Mouse (Mus musculus): Measurements from ENCODE around the gene Rin2. TPM values are rescaled to one million over a fixed set of nuclear protein-coding genes. Genes with fewer than 3 reads are reported as not detected.

Rin2 gene
- polyA plus RNA-seq, 1 experiment, result 8.2 TPM

DNA sequence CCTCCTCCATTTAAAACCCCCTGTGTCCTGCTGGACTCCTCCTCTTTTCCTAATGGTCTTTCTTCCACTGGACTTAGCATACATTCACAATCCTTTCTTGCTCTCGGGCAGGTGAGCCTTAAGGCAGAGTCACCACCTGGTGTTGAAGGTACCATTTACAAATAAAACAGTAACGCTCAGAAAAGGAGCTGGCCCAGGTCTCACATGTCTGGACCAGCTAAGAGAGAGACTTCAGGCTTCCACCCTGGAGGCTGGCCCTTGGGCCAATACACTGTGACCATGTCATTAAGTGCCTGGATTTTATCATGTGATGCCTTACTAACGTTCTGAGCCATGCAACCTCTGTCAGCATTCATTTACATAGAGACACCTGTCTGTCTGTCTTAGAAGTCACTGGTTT, 165.3 kb downstream of the Rin2 start:
- H3K4me1 ChIP-seq (ENCODE audit: control insufficient read depth, insufficient read depth, low read length), result no peaks in the 10 kb centered on the region
- no peaks in the 10 kb centered on the region for H3K27me3 ChIP-seq (ENCODE audit: control insufficient read depth, insufficient read depth, low read length, poor library complexity, severe bottlenecking)
- H3K9ac ChIP-seq (ENCODE audit: low read depth, poor library complexity, severe bottlenecking), result no peak overlapping the region
- H3K27ac ChIP-seq (ENCODE audit: insufficient read depth, low read length), result no peak overlapping the region
- TF ChIP-seq CTCF (IDR thresholded peaks at IDR 0.05; ENCODE audit: low read depth, low read length), result no peak
- TF ChIP-seq EP300 (IDR thresholded peaks at IDR 0.05; ENCODE audit: insufficient read depth, low read depth, low read length), result no peak
- TF ChIP-seq POLR2A (IDR thresholded peaks at IDR 0.05; ENCODE audit: insufficient read depth, low read length), result no peak
- H3K36me3 ChIP-seq (ENCODE audit: control insufficient read depth, insufficient read depth, low read length, poor library complexity, severe bottlenecking), result no peaks in the 10 kb centered on the region
- no peaks in the 10 kb centered on the region for H3K9me3 ChIP-seq (replicated peaks; ENCODE audit: control insufficient read depth, insufficient read depth, low read length, poor library complexity, severe bottlenecking)
- H3K4me3 ChIP-seq (ENCODE audit: low read depth, low read length), result no peak overlapping the region

DNA sequence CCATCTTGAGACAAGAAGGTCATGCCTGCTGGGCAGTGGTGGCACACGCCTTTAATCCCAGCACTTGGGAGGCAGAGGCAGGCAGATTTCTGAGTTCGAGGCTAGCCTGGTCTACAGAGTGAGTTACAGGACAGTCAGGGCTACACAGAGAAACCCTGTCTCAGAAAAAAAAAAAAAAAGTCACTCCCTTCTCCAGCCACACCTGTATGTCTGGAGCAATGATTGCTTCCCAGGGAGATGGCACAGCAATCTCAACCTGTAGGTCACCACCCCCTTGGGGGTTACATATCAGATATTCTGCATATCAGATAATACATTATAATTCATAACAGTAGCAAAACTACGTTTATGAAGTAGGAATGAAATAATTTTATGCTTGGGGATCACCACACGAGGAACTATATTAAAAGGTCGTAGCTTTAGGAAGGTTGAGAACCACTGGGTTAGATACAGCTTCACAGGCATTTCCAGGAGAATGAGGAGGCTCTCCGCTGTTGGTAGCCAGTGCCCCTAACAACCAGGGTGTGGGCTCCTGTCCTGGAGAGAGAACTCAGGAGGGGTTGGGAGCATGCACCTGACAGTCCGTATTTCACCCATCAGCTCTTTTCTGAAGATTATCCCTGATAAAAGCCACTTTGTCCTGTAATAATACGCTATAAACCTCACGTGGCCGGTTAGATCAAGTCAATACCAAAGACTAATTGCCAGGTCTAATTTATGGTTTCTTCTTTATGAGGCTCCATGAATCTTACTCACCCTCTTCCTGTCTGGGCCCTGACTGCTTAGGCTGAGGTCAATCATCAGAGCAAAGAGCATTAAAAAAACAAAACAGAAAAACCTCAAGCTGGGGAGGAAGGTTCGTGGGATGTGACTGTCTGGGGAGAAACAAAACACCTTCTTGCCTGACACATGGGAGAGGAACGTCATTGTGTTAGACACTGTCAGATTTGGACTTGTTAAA, 166.2 kb downstream of the Rin2 start:
- TF ChIP-seq POLR2A (IDR thresholded peaks at IDR 0.05; ENCODE audit: insufficient read depth, low read length) (no peak), EP300 (IDR thresholded peaks at IDR 0.05; ENCODE audit: insufficient read depth, low read depth, low read length) (no peak), CTCF (IDR thresholded peaks at IDR 0.05; ENCODE audit: low read depth, low read length) (no peak)

GRCm38 (mm10) chr2:145843322-145843721, 168.3 kb downstream of the Rin2 start:
- H3K36me3 ChIP-seq (ENCODE audit: control insufficient read depth, insufficient read depth, low read length, poor library complexity, severe bottlenecking), result no peaks in the 10 kb centered on the region
- TF ChIP-seq POLR2A (IDR thresholded peaks at IDR 0.05; ENCODE audit: insufficient read depth, low read length) (no peak), EP300 (IDR thresholded peaks at IDR 0.05; ENCODE audit: insufficient read depth, low read depth, low read length) (no peak), CTCF (IDR thresholded peaks at IDR 0.05; ENCODE audit: low read depth, low read length) (no peak)
- no peaks in the 10 kb centered on the region for H3K9me3 ChIP-seq (replicated peaks; ENCODE audit: control insufficient read depth, insufficient read depth, low read length, poor library complexity, severe bottlenecking)
- H3K27me3 ChIP-seq (ENCODE audit: control insufficient read depth, insufficient read depth, low read length, poor library complexity, severe bottlenecking), result no peaks in the 10 kb centered on the region
- H3K27ac ChIP-seq (ENCODE audit: insufficient read depth, low read length), result no peak overlapping the region
- no peak overlapping the region for H3K4me3 ChIP-seq (ENCODE audit: low read depth, low read length)
- no peak overlapping the region for H3K9ac ChIP-seq (ENCODE audit: low read depth, poor library complexity, severe bottlenecking)
- no peaks in the 10 kb centered on the region for H3K4me1 ChIP-seq (ENCODE audit: control insufficient read depth, insufficient read depth, low read length)

More for the DNA sequence above, 166.2 kb downstream of the Rin2 start:
- Histone ChIP-seq H3K4me1 (ENCODE audit: control insufficient read depth, insufficient read depth, low read length) (no peaks in the 10 kb centered on the region), H3K27me3 (ENCODE audit: control insufficient read depth, insufficient read depth, low read length, poor library complexity, severe bottlenecking) (no peaks in the 10 kb centered on the region), H3K4me3 (ENCODE audit: low read depth, low read length) (no peak overlapping the region), H3K36me3 (ENCODE audit: control insufficient read depth, insufficient read depth, low read length, poor library complexity, severe bottlenecking) (no peaks in the 10 kb centered on the region), H3K27ac (ENCODE audit: insufficient read depth, low read length) (no peak overlapping the region), H3K9me3 (replicated peaks; ENCODE audit: control insufficient read depth, insufficient read depth, low read length, poor library complexity, severe bottlenecking) (no peaks in the 10 kb centered on the region), H3K9ac (ENCODE audit: low read depth, poor library complexity, severe bottlenecking) (no peak overlapping the region)

- TF ChIP-seq CTCF (IDR thresholded peaks at IDR 0.05; ENCODE audit: low read depth, low read length) (no peak), EP300 (IDR thresholded peaks at IDR 0.05; ENCODE audit: insufficient read depth, low read depth, low read length) (no peak), POLR2A (IDR thresholded peaks at IDR 0.05; ENCODE audit: insufficient read depth, low read length) (no peak)
- Histone ChIP-seq H3K9ac (ENCODE audit: low read depth, poor library complexity, severe bottlenecking) (no peak overlapping the region), H3K9me3 (replicated peaks; ENCODE audit: control insufficient read depth, insufficient read depth, low read length, poor library complexity, severe bottlenecking) (no peaks in the 10 kb centered on the region), H3K4me3 (ENCODE audit: low read depth, low read length) (no peak overlapping the region), H3K36me3 (ENCODE audit: control insufficient read depth, insufficient read depth, low read length, poor library complexity, severe bottlenecking) (no peaks in the 10 kb centered on the region), H3K4me1 (ENCODE audit: control insufficient read depth, insufficient read depth, low read length) (no peaks in the 10 kb centered on the region), H3K27me3 (ENCODE audit: control insufficient read depth, insufficient read depth, low read length, poor library complexity, severe bottlenecking) (no peaks in the 10 kb centered on the region), H3K27ac (ENCODE audit: insufficient read depth, low read length) (no peak overlapping the region)
Measured at GRCm38 (mm10) chr2:145846595-145846994, 171.6 kb downstream of the Rin2 start.

DNA sequence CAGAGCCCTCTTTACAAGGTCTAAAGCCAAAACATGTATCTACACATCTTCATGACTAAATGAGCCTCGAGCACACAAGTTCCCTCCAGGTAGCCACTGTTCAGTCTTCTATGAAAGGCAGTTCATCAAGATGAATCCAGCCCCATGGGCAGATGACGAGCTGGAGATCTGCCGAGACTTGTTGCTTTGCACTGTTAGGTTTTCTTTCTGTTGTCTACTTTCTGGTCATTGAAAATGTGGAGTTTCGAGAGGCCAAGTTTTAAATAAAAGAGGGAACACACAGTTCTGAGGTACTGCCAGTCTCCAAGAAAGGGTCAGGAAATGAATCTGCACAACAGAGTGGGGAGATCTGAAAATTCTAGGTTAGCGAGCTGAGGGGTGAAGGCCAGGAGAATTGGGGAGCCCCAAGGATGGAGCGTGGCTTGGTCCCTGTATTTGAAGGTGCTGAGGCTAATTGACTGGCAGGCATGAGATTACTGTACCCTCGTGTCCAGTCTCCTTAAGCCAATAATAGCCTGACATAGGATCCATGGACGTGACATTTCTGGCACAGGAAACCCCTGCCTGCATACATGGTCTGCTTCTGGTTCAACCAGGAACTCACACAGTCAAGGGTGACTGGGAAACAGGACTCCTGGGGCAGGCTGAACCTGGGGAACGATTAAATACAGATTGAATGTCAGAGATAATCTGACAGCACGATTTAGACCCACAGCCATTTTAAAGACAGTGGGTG, 174.3 kb downstream of the Rin2 start:
- H3K4me1 ChIP-seq (ENCODE audit: control insufficient read depth, insufficient read depth, low read length), result no peaks in the 10 kb centered on the region
- no peak overlapping the region for H3K27ac ChIP-seq (ENCODE audit: insufficient read depth, low read length)
- no peak overlapping the region for H3K9ac ChIP-seq (ENCODE audit: low read depth, poor library complexity, severe bottlenecking)
- no peaks in the 10 kb centered on the region for H3K36me3 ChIP-seq (ENCODE audit: control insufficient read depth, insufficient read depth, low read length, poor library complexity, severe bottlenecking)
- H3K27me3 ChIP-seq (ENCODE audit: control insufficient read depth, insufficient read depth, low read length, poor library complexity, severe bottlenecking), result no peaks in the 10 kb centered on the region
- TF ChIP-seq EP300 (IDR thresholded peaks at IDR 0.05; ENCODE audit: insufficient read depth, low read depth, low read length), result no peak
- no peak for TF ChIP-seq CTCF (IDR thresholded peaks at IDR 0.05; ENCODE audit: low read depth, low read length)
- TF ChIP-seq POLR2A (IDR thresholded peaks at IDR 0.05; ENCODE audit: insufficient read depth, low read length), result no peak
- no peaks in the 10 kb centered on the region for H3K9me3 ChIP-seq (replicated peaks; ENCODE audit: control insufficient read depth, insufficient read depth, low read length, poor library complexity, severe bottlenecking)
- no peak overlapping the region for H3K4me3 ChIP-seq (ENCODE audit: low read depth, low read length)

All from ES-Bruce4 (cell line).